Comparison of ENCODE assay signal across 24 mouse cellular contexts in genomic region chr10:77409154-77409553, GRCm38 (mm10). TPM values are rescaled to one million over a fixed set of nuclear protein-coding genes. Genes with fewer than 3 reads are reported as not detected.
DNase-seq lines count a peak whose midpoint lies in the region; ATAC-seq and TF ChIP-seq lines count a peak whose summit lies in the region.
"Had no signal": no experiment of that assay in that cellular context is flagged by ENCODE, and none has a peak within 500 bp of the region (broad histone marks: within the 10 kb centered on the region; RNA-seq: fewer than 3 reads in every experiment).

No protein-coding gene starts in this region.

- no peaks in the 10 kb centered on the region for H3K9me3 ChIP-seq in heart, postnatal 0 days (replicated peaks; ENCODE audit: control insufficient read depth, low read length)
- H3K9me3 ChIP-seq: embryonic facial prominence, embryonic 10.5 days; embryonic facial prominence, embryonic 15.5 days; forebrain, embryonic 12.5 days; hindbrain, embryonic 13.5 days; lung, embryonic 15.5 days; stomach, embryonic 15.5 days had no signal

- DNase-seq in cerebellum, adult 18-20 months, result peak; percentile 45 to 49
- DNase-seq in cerebellum, postnatal 10 days, result no peak
- peak; percentile 91 for DNase-seq in heart, adult 11 months
- DNase-seq in heart, postnatal 10 days, result no peak
- peak; percentile 53 for DNase-seq in heart, postnatal 0 days (ENCODE audit: low spot score)
- no peak for DNase-seq in heart, postnatal 25 days (ENCODE audit: low spot score)
- peak; percentile 28 for DNase-seq in heart, postnatal 4 days
- DNase-seq: cerebellum, postnatal 14 days; forebrain, postnatal 0 days; gastrocnemius, postnatal 14 days; kidney, adult 9 months; kidney, postnatal 25 days; liver; right cerebral cortex, postnatal 25 days had no signal

- no peaks in the 10 kb centered on the region for H3K36me3 ChIP-seq in heart, postnatal 0 days (replicated peaks; ENCODE audit: control insufficient read depth, insufficient read depth, low read length)
- H3K36me3 ChIP-seq: embryonic facial prominence, embryonic 10.5 days; embryonic facial prominence, embryonic 15.5 days; forebrain, embryonic 12.5 days; hindbrain, embryonic 13.5 days; lung, embryonic 15.5 days; stomach, embryonic 15.5 days had no signal

- 40% methylated on average over 2 of the region's 2 CpGs for WGBS in heart, postnatal 0 days

- peaks cover 9% of the 10 kb centered on the region for H3K4me1 ChIP-seq in heart, postnatal 0 days (ENCODE audit: control insufficient read depth, insufficient read depth)
- H3K4me1 ChIP-seq: embryonic facial prominence, embryonic 15.5 days; forebrain, embryonic 12.5 days; hindbrain, embryonic 13.5 days; stomach, embryonic 15.5 days had no signal

- no peak overlapping the region for H3K27ac ChIP-seq in heart, postnatal 0 days (ENCODE audit: low read depth)
- H3K27ac ChIP-seq: embryonic facial prominence, embryonic 10.5 days; embryonic facial prominence, embryonic 15.5 days; forebrain, embryonic 12.5 days; hindbrain, embryonic 13.5 days; lung, embryonic 15.5 days; stomach, embryonic 15.5 days had no signal

- TF ChIP-seq CTCF in heart, postnatal 0 days (IDR thresholded peaks at IDR 0.05; ENCODE audit: low read depth), result no peak

- intact Hi-C loops in heart, postnatal 10 days (cut with DNase I), result no loop called here
- intact Hi-C loops in heart, postnatal 25 days (cut with DNase I), result no loop called here

- H3K27me3 ChIP-seq in heart, postnatal 0 days (ENCODE audit: control insufficient read depth, insufficient read depth, low read length), result no peaks in the 10 kb centered on the region
- H3K27me3 ChIP-seq: embryonic facial prominence, embryonic 15.5 days; forebrain, embryonic 12.5 days; hindbrain, embryonic 13.5 days; lung, embryonic 15.5 days; Patski; stomach, embryonic 15.5 days had no signal

- no peak overlapping the region for H3K4me2 ChIP-seq in heart, postnatal 0 days (ENCODE audit: low read depth, low read length)
- H3K4me2 ChIP-seq: embryonic facial prominence, embryonic 15.5 days; forebrain, embryonic 12.5 days; hindbrain, embryonic 13.5 days; lung, embryonic 15.5 days; midbrain, embryonic 11.5 days; stomach, embryonic 15.5 days had no signal

- H3K4me3 ChIP-seq in heart, postnatal 0 days (ENCODE audit: low read depth, low read length), result no peak overlapping the region
- H3K4me3 ChIP-seq: embryonic facial prominence, embryonic 10.5 days; embryonic facial prominence, embryonic 15.5 days; forebrain, embryonic 12.5 days; hindbrain, embryonic 13.5 days; lung, embryonic 15.5 days; stomach, embryonic 15.5 days had no signal

- ATAC-seq in heart, postnatal 0 days (ENCODE audit: insufficient read depth, low read depth), result no peak
- ATAC-seq: forebrain, postnatal 0 days; intestine, postnatal 0 days; midbrain, embryonic 16.5 days; Patski had no signal

- TF ChIP-seq EP300 in heart, postnatal 0 days (IDR thresholded peaks at IDR 0.05; ENCODE audit: low read depth), result no peak

- no peak overlapping the region for H3K9ac ChIP-seq in heart, postnatal 0 days (replicated peaks; ENCODE audit: low read depth, low read length)
- H3K9ac ChIP-seq: embryonic facial prominence, embryonic 15.5 days; forebrain, embryonic 12.5 days; forebrain, postnatal 0 days; hindbrain, embryonic 13.5 days; lung, embryonic 15.5 days; stomach, embryonic 15.5 days had no signal

RNA-seq across cellular contexts. Expression of gene Adarb1, which starts 8.9 kb away (rescaled TPM):
- total RNA-seq in heart, postnatal 10 days (2021), result 10 to 100 TPM; 19.4 to 27.4 TPM
- 23.7 and 26.9 TPM in 2 replicates for total RNA-seq in heart, postnatal 0 days (2014; rRNA removed; ENCODE audit: low replicate concordance)
- 7.8 and 8.5 TPM in 2 replicates for polyA plus RNA-seq in heart, postnatal 0 days (2015; fragmentation: Nextera tagmentation; extraction: Ambion mirVana)
- total RNA-seq in heart, postnatal 25 days (2021), result 10 to 100 TPM; 16.7 to 19.7 TPM
- total RNA-seq in heart, postnatal 4 days (2021), result 10 to 100 TPM; 20.9 to 23.3 TPM

Comparison
In these comparisons a context has a peak if more than half of its experiments do, and no peak if none do; other contexts are left out.
1. DNase-seq: peak in cerebellum, adult 18-20 months (2 of 2), heart, adult 11 months (single experiment), heart, postnatal 0 days (single experiment) and heart, postnatal 4 days (single experiment); none in cerebellum, postnatal 10 days (0 of 2), heart, postnatal 10 days (0 of 2) and heart, postnatal 25 days (single experiment).